Mouse (Mus musculus) liver, postnatal 0 days (tissue): ENCODE results near the gene Cped1.

ENCODE experiments used
- CTCF ChIP-seq: sonication (generic); IDR thresholded peaks from 2 replicates; pipeline ENCODE4 v1.5.1; 2016; ENCODE audit warnings: antibody characterized with exemption, low read depth
- EP300 ChIP-seq: IDR thresholded peaks from 2 replicates; pipeline ENCODE4 v1.6.1; 2016; ENCODE audit warnings: antibody characterized with exemption, low read depth, mild to moderate bottlenecking

DNA sequence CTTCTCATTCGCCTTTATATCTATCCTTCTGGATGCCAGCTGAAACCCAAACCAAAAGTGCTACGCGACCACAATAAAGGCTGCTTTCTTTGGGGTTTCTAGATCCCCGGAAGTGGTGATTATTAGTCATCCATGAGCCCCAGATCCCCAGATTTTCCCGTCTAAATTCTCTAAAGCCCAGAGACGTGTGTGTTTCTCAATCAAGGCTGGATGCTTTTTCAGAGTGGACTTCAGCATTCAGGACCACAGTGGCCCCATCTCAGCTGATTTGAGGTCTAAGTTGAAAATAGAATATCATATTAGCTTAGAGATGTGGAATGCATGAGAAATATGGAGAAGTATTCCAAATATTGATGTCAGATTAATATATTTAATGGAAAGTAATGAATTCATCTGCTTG is 226.4 kb downstream of the Cped1 start:
- TF ChIP-seq CTCF (no peak), EP300 (no peak)
